Mouse (Mus musculus) erythroblast, embryonic 14.5 days (primary cell): ENCODE measurements around the gene Lta.

Experiments
- GATA1 ChIP-seq: IDR thresholded peaks from 2 replicates; pipeline ENCODE4 v1.6.1; 2012; ENCODE audit warnings: low read length, inconsistent platforms, mixed read lengths
- TAL1 ChIP-seq: IDR thresholded peaks from 3 replicates; pipeline ENCODE4 v1.6.1; 2012; ENCODE audit warnings: low read length, inconsistent platforms, mixed read lengths

GRCm38 (mm10) chr17:35178528-35178927, 26.6 kb downstream of the Lta start:
- TF ChIP-seq GATA1: no peak
- no peak for TF ChIP-seq TAL1
